Mouse (Mus musculus): ENCODE data around the gene Ankfy1. TPM values are rescaled to one million over a fixed set of nuclear protein-coding genes. Genes with fewer than 3 reads are reported as not detected.
"Not testable (repeated sequence)": the region's sequence is repeated elsewhere in the genome, so short reads cannot be mapped to it uniquely, and the experiment has no call there.

Gene Ankfy1
- polyA plus RNA-seq, 1 experiment from 2014 or later, result 29.5 TPM

- H3K27me3 ChIP-seq (ENCODE audit: control insufficient read depth, insufficient read depth, low read depth, low read length), result no peaks in the 10 kb centered on the region
- no peaks in the 10 kb centered on the region for H3K9me3 ChIP-seq (replicated peaks; ENCODE audit: control insufficient read depth, low read length, poor library complexity, severe bottlenecking)
- H3K4me3 ChIP-seq (ENCODE audit: low read depth, low read length), result no peak overlapping the region
- H3K4me2 ChIP-seq (ENCODE audit: low read length), result no peak overlapping the region
- no peak for ATAC-seq
- no peak overlapping the region for H3K27ac ChIP-seq (ENCODE audit: low read length)
- H3K4me1 ChIP-seq (ENCODE audit: control insufficient read depth, insufficient read depth, low read length), result no peaks in the 10 kb centered on the region
- H3K9ac ChIP-seq (ENCODE audit: low read depth, low read length), result no peak overlapping the region
- WGBS, result 79% methylated on average over 4 of the region's 4 CpGs
- peaks cover 30% of the 10 kb centered on the region for H3K36me3 ChIP-seq (ENCODE audit: control insufficient read depth, insufficient read depth, low read length)
Measured at GRCm38 (mm10) chr11:72764270-72764669, 74.5 kb downstream of the Ankfy1 start.

GRCm38 (mm10) chr11:72767716-72768115 is 77.9 kb downstream of the Ankfy1 start:
- 92% methylated on average over 8 of the region's 8 CpGs for WGBS
- Histone ChIP-seq H3K4me1 (ENCODE audit: control insufficient read depth, insufficient read depth, low read length) (no peaks in the 10 kb centered on the region), H3K9ac (ENCODE audit: low read depth, low read length) (no peak overlapping the region), H3K36me3 (ENCODE audit: control insufficient read depth, insufficient read depth, low read length) (peaks cover 11% of the 10 kb centered on the region), H3K4me3 (ENCODE audit: low read depth, low read length) (no peak overlapping the region), H3K4me2 (ENCODE audit: low read length) (no peak overlapping the region), H3K9me3 (replicated peaks; ENCODE audit: control insufficient read depth, low read length, poor library complexity, severe bottlenecking) (no peaks in the 10 kb centered on the region), H3K27ac (ENCODE audit: low read length) (no peak overlapping the region), H3K27me3 (ENCODE audit: control insufficient read depth, insufficient read depth, low read depth, low read length) (no peaks in the 10 kb centered on the region)
- no peak for ATAC-seq

GRCm38 (mm10) chr11:72769061-72769460 is 79.3 kb downstream of the Ankfy1 start:
- no peak for ATAC-seq

GRCm38 (mm10) chr11:72770324-72770723 is 80.5 kb downstream of the Ankfy1 start:
- no peak overlapping the region for H3K9ac ChIP-seq (ENCODE audit: low read depth, low read length)
- H3K27me3 ChIP-seq (ENCODE audit: control insufficient read depth, insufficient read depth, low read depth, low read length), result no peaks in the 10 kb centered on the region
- no peak overlapping the region for H3K4me3 ChIP-seq (ENCODE audit: low read depth, low read length)
- no peak overlapping the region for H3K4me2 ChIP-seq (ENCODE audit: low read length)
- H3K9me3 ChIP-seq (replicated peaks; ENCODE audit: control insufficient read depth, low read length, poor library complexity, severe bottlenecking), result no peaks in the 10 kb centered on the region
- no peaks in the 10 kb centered on the region for H3K4me1 ChIP-seq (ENCODE audit: control insufficient read depth, insufficient read depth, low read length)
- H3K36me3 ChIP-seq (ENCODE audit: control insufficient read depth, insufficient read depth, low read length), result peaks cover 4% of the 10 kb centered on the region; the same call in 1 of the 2 replicates
- 92% methylated on average over 3 of the region's 3 CpGs for WGBS
- ATAC-seq, result no peak
- no peak overlapping the region for H3K27ac ChIP-seq (ENCODE audit: low read length)

More at GRCm38 (mm10) chr11:72769061-72769460, 79.3 kb downstream of the Ankfy1 start:
- Histone ChIP-seq H3K9ac (ENCODE audit: low read depth, low read length) (no peak overlapping the region), H3K4me3 (ENCODE audit: low read depth, low read length) (no peak overlapping the region), H3K36me3 (ENCODE audit: control insufficient read depth, insufficient read depth, low read length) (peaks cover 11% of the 10 kb centered on the region), H3K27me3 (ENCODE audit: control insufficient read depth, insufficient read depth, low read depth, low read length) (no peaks in the 10 kb centered on the region), H3K27ac (ENCODE audit: low read length) (no peak overlapping the region), H3K9me3 (replicated peaks; ENCODE audit: control insufficient read depth, low read length, poor library complexity, severe bottlenecking) (no peaks in the 10 kb centered on the region), H3K4me2 (ENCODE audit: low read length) (no peak overlapping the region), H3K4me1 (ENCODE audit: control insufficient read depth, insufficient read depth, low read length) (no peaks in the 10 kb centered on the region)
- WGBS, result 98% methylated on average over 3 of the region's 3 CpGs

- H3K4me3 ChIP-seq (ENCODE audit: low read depth, low read length), result no peak overlapping the region
- H3K27ac ChIP-seq (ENCODE audit: low read length), result no peak overlapping the region
- no peaks in the 10 kb centered on the region for H3K27me3 ChIP-seq (ENCODE audit: control insufficient read depth, insufficient read depth, low read depth, low read length)
- H3K36me3 ChIP-seq (ENCODE audit: control insufficient read depth, insufficient read depth, low read length), result peaks cover 4% of the 10 kb centered on the region; the same call in 1 of the 2 replicates
- WGBS, result 84% methylated on average over 5 of the region's 5 CpGs
- H3K4me2 ChIP-seq (ENCODE audit: low read length), result no peak overlapping the region
- no peak for ATAC-seq
- no peaks in the 10 kb centered on the region for H3K9me3 ChIP-seq (replicated peaks; ENCODE audit: control insufficient read depth, low read length, poor library complexity, severe bottlenecking)
- H3K4me1 ChIP-seq (ENCODE audit: control insufficient read depth, insufficient read depth, low read length), result no peaks in the 10 kb centered on the region
- H3K9ac ChIP-seq (ENCODE audit: low read depth, low read length), result no peak overlapping the region
Measured at GRCm38 (mm10) chr11:72770816-72771215, 81.0 kb downstream of the Ankfy1 start.

- no peak for ATAC-seq
- H3K9ac ChIP-seq (ENCODE audit: low read depth, low read length), result no peak overlapping the region
- WGBS, result 81% methylated on average over 4 of the region's 4 CpGs
- H3K9me3 ChIP-seq (replicated peaks; ENCODE audit: control insufficient read depth, low read length, poor library complexity, severe bottlenecking), result no peaks in the 10 kb centered on the region
- no peak overlapping the region for H3K4me2 ChIP-seq (ENCODE audit: low read length)
- H3K27me3 ChIP-seq (ENCODE audit: control insufficient read depth, insufficient read depth, low read depth, low read length), result no peaks in the 10 kb centered on the region
- no peak overlapping the region for H3K27ac ChIP-seq (ENCODE audit: low read length)
- H3K36me3 ChIP-seq (ENCODE audit: control insufficient read depth, insufficient read depth, low read length), result peaks cover 4% of the 10 kb centered on the region; the same call in 1 of the 2 replicates
- H3K4me3 ChIP-seq (ENCODE audit: low read depth, low read length), result no peak overlapping the region
- no peaks in the 10 kb centered on the region for H3K4me1 ChIP-seq (ENCODE audit: control insufficient read depth, insufficient read depth, low read length)
Measured at GRCm38 (mm10) chr11:72771461-72771860, 81.7 kb downstream of the Ankfy1 start.

- 60% methylated on average over 1 of the region's 1 CpGs for WGBS
Measured at GRCm38 (mm10) chr11:72772611-72773010, 82.8 kb downstream of the Ankfy1 start.

GRCm38 (mm10) chr11:72778957-72779356 is 89.2 kb downstream of the Ankfy1 start:
- Histone ChIP-seq H3K36me3 (ENCODE audit: control insufficient read depth, insufficient read depth, low read length) (no peaks in the 10 kb centered on the region), H3K27ac (ENCODE audit: low read length) (no peak overlapping the region), H3K4me1 (ENCODE audit: control insufficient read depth, insufficient read depth, low read length) (no peaks in the 10 kb centered on the region), H3K9ac (ENCODE audit: low read depth, low read length) (no peak overlapping the region), H3K9me3 (replicated peaks; ENCODE audit: control insufficient read depth, low read length, poor library complexity, severe bottlenecking) (no peaks in the 10 kb centered on the region), H3K4me3 (ENCODE audit: low read depth, low read length) (no peak overlapping the region), H3K4me2 (ENCODE audit: low read length) (no peak overlapping the region), H3K27me3 (ENCODE audit: control insufficient read depth, insufficient read depth, low read depth, low read length) (no peaks in the 10 kb centered on the region)
- ATAC-seq, result no peak

More at GRCm38 (mm10) chr11:72772611-72773010, 82.8 kb downstream of the Ankfy1 start:
- not testable (repeated sequence) for H3K4me1 ChIP-seq (ENCODE audit: control insufficient read depth, insufficient read depth, low read length); H3K4me2 ChIP-seq (ENCODE audit: low read length); ATAC-seq; H3K9me3 ChIP-seq (replicated peaks; ENCODE audit: control insufficient read depth, low read length, poor library complexity, severe bottlenecking); H3K27ac ChIP-seq (ENCODE audit: low read length); H3K36me3 ChIP-seq (ENCODE audit: control insufficient read depth, insufficient read depth, low read length); H3K4me3 ChIP-seq (ENCODE audit: low read depth, low read length); H3K27me3 ChIP-seq (ENCODE audit: control insufficient read depth, insufficient read depth, low read depth, low read length); H3K9ac ChIP-seq (ENCODE audit: low read depth, low read length)

- Histone ChIP-seq H3K4me2 (ENCODE audit: low read length) (no peak overlapping the region), H3K9me3 (replicated peaks; ENCODE audit: control insufficient read depth, low read length, poor library complexity, severe bottlenecking) (no peaks in the 10 kb centered on the region), H3K36me3 (ENCODE audit: control insufficient read depth, insufficient read depth, low read length) (no peaks in the 10 kb centered on the region), H3K27me3 (ENCODE audit: control insufficient read depth, insufficient read depth, low read depth, low read length) (no peaks in the 10 kb centered on the region), H3K4me3 (ENCODE audit: low read depth, low read length) (no peak overlapping the region), H3K9ac (ENCODE audit: low read depth, low read length) (no peak overlapping the region), H3K4me1 (ENCODE audit: control insufficient read depth, insufficient read depth, low read length) (no peaks in the 10 kb centered on the region), H3K27ac (ENCODE audit: low read length) (no peak overlapping the region)
- WGBS, result 73% methylated on average over 2 of the region's 2 CpGs
- ATAC-seq, result no peak
Measured at GRCm38 (mm10) chr11:72782103-72782502, 92.3 kb downstream of the Ankfy1 start.

Data from midbrain, embryonic 16.5 days (tissue).